Mouse (Mus musculus) heart, postnatal 10 days (tissue): Measurements from ENCODE around the gene Sgtb. TPM values are rescaled to one million over a fixed set of nuclear protein-coding genes. Genes with fewer than 3 reads are reported as not detected.
A peak's percentile ranks its signal among the peaks of the same experiment; 100 is the strongest.

Experiments used
- DNase-seq, 2 experiments: peaks; one replicate each; pipeline ENCODE4 v3.0.0; 2021
- intact Hi-C: fragments of 180-260 bp; cut with DNase I; formaldehyde crosslinking; loops from one replicate; pipeline ENCODE4 v1.15.1; 2025
- total RNA-seq, 2 experiments: library from RNA; stranded (reverse); gene quantifications; 2 replicates each; pipeline ENCODE4 v1.2.3; 2021

Gene Sgtb
- total RNA-seq, 2 experiments from 2014 or later: 2.0 to 2.1 TPM

- intact Hi-C loops: no loop called here
- DNase-seq: no peak
These were observed 68.5 kb downstream of the Sgtb start, which contains the start of gene Trappc13 for GRCm38 (mm10) chr13:104177796-104178649. Gene Trappc13 (minus strand): TSS chr13:104178469.

- intact Hi-C loops: no loop called here
- peak; percentile 98 for DNase-seq
These were observed 69.1 kb downstream of the Sgtb start, which contains the start of gene Trim23 for GRCm38 (mm10) chr13:104178650-104179121. Gene Trim23 (plus strand): TSS chr13:104178797.

GRCm38 (mm10) chr13:104179176-104179888, 69.8 kb downstream of the Sgtb start:
- no peak for DNase-seq
- intact Hi-C loops: no loop called here

DNA sequence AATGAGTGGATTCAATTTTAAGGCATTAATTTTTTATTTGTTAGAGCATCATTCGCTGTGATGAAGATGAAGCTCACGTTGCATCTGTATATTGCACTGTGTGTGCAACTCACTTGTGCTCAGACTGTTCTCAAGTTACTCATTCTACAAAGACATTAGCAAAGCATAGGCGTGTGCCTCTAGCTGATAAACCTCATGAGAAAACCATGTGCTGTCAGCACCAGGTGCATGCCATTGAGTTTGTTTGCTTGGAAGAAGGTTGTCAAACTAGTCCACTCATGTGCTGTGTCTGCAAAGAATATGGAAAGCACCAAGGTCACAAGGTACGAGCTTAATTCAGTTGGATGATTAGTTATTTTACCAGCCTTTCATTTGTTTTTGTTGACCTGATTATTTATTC, 77.8 kb downstream of the Sgtb start:
- DNase-seq: no peak
- intact Hi-C loops: no loop called here

Other genes starting within 250 kb of the Sgtb start
- gene Erbin, start 189.2 kb upstream of the Sgtb start, total RNA-seq: 10 to 100 TPM; 71.2 to 73.8 TPM
- 10 to 100 TPM; 21.6 to 21.8 TPM for gene Nln, start 127 bp upstream of the Sgtb start, total RNA-seq
- gene Trappc13, start 68.7 kb downstream of the Sgtb start, total RNA-seq: 10 to 100 TPM; 34.4 to 37.4 TPM
- 10 to 100 TPM; 19.6 to 20.7 TPM for gene Trim23, start 69.1 kb downstream of the Sgtb start, total RNA-seq
- 1 to 10 TPM; 3.8 to 5.5 TPM for gene Cenpk, start 118.9 kb downstream of the Sgtb start, total RNA-seq
- 10 to 100 TPM in 1 of 2 experiments, 1 to 10 TPM in 1; 8.8 to 10.2 TPM for gene Ppwd1, start 119.1 kb downstream of the Sgtb start, total RNA-seq
- 1 to 10 TPM; 6.5 to 9.6 TPM for gene Adamts6, start 178.1 kb downstream of the Sgtb start, total RNA-seq